17 mouse cellular contexts compared by ENCODE assay signal in genomic region chr8:82959980-82960610, GRCm38 (mm10).
DNase-seq lines count a peak whose midpoint lies in the region; ATAC-seq and TF ChIP-seq lines count a peak whose summit lies in the region.
"Had no signal": no experiment of that assay in that cellular context is flagged by ENCODE, and none has a peak within 500 bp of the region (broad histone marks: within the 10 kb centered on the region; RNA-seq: fewer than 3 reads in every experiment).

No protein-coding gene starts in this region.

- no peak for TF ChIP-seq CTCF in gastrocnemius, adult 2 months (IDR thresholded peaks at IDR 0.05)
- TF ChIP-seq CTCF in C2C12 (IDR thresholded peaks at IDR 0.05; ENCODE audit: control insufficient read depth, insufficient read depth, insufficient read length), result no peak

- H3K4me3 ChIP-seq in gastrocnemius, adult 2 months, result no peak overlapping the region
- no peak overlapping the region for H3K4me3 ChIP-seq in C2C12 (ENCODE audit: insufficient read depth, poor library complexity, severe bottlenecking)
- no peak overlapping the region for H3K4me3 ChIP-seq in intestine, embryonic 15.5 days (replicated peaks)
- H3K4me3 ChIP-seq in myocyte, result no peak overlapping the region
- H3K4me3 ChIP-seq: embryonic facial prominence, embryonic 10.5 days; forebrain, embryonic 13.5 days; heart, adult 2 months; heart, embryonic 12.5 days; hindbrain, embryonic 10.5 days had no signal

- H3K36me3 ChIP-seq in C2C12 (ENCODE audit: control insufficient read depth, insufficient read depth) (no peaks in the 10 kb centered on the region), myocyte (ENCODE audit: control insufficient read depth, insufficient read depth) (no peaks in the 10 kb centered on the region)
- H3K36me3 ChIP-seq in intestine, embryonic 15.5 days, result no peaks in the 10 kb centered on the region
- H3K36me3 ChIP-seq: embryonic facial prominence, embryonic 10.5 days; heart, embryonic 12.5 days; hindbrain, embryonic 10.5 days had no signal

- 0 out of 2 replicates have a peak, but pooled peaks cover 4% of the 10 kb centered on the region for H3K4me1 ChIP-seq in intestine, embryonic 15.5 days (replicated peaks)
- H3K4me1 ChIP-seq: hindbrain, embryonic 10.5 days had no signal

- intact Hi-C loops in gastrocnemius, adult 2 months (cut with DNase I), result no loop called here
- intact Hi-C loops in gastrocnemius, postnatal 14 days (cut with DNase I; ENCODE audit: low total_unique reads), result no loop called here

- no peaks in the 10 kb centered on the region for H3K9me3 ChIP-seq in intestine, embryonic 15.5 days
- H3K9me3 ChIP-seq: embryonic facial prominence, embryonic 10.5 days; forebrain, embryonic 13.5 days; heart, embryonic 12.5 days; hindbrain, embryonic 10.5 days had no signal

- ATAC-seq in intestine, embryonic 15.5 days, result peak; percentile 83
- ATAC-seq: forebrain, embryonic 13.5 days; forebrain, postnatal 0 days had no signal

- H3K79me3 ChIP-seq in C2C12 (ENCODE audit: low read depth), result no peaks in the 10 kb centered on the region

- peak overlapping the region; percentile 95 for H3K27ac ChIP-seq in gastrocnemius, adult 2 months
- no peak overlapping the region for H3K27ac ChIP-seq in intestine, embryonic 15.5 days
- H3K27ac ChIP-seq: embryonic facial prominence, embryonic 10.5 days; forebrain, embryonic 13.5 days; heart, adult 2 months; hindbrain, embryonic 10.5 days; hindbrain, embryonic 14.5 days had no signal

- no peak overlapping the region for H3ac ChIP-seq in C2C12 (ENCODE audit: control insufficient read depth, insufficient read length, low read depth)
- H3ac ChIP-seq in myocyte (ENCODE audit: control insufficient read depth, insufficient read length), result no peak overlapping the region

- DNase-seq in gastrocnemius, adult 2 months, result no peak
- no peak for DNase-seq in gastrocnemius, postnatal 14 days
- no peak for DNase-seq in thymus, adult 18-20 months
- DNase-seq in urinary bladder, postnatal 36 days (ENCODE audit: low spot score in 2 of 2), result no peak
- DNase-seq: adrenal gland, postnatal 10 days; cerebellum, adult 11-12 months; cerebellum, adult 9-11 months; forebrain, postnatal 0 days; heart, adult 2 months had no signal

- no peaks in the 10 kb centered on the region for H3K79me2 ChIP-seq in C2C12 (ENCODE audit: control insufficient read depth, insufficient read depth)
- H3K79me2 ChIP-seq in myocyte (ENCODE audit: control insufficient read depth, insufficient read depth), result peaks cover 2% of the 10 kb centered on the region

- WGBS in intestine, embryonic 15.5 days, result 76% methylated on average over 2 of the region's 2 CpGs

- no peak overlapping the region for H3K4me2 ChIP-seq in intestine, embryonic 15.5 days (replicated peaks)
- H3K4me2 ChIP-seq in myocyte (ENCODE audit: low read depth), result peak overlapping the region; percentile 18
- H3K4me2 ChIP-seq: forebrain, embryonic 13.5 days; heart, embryonic 12.5 days; hindbrain, embryonic 14.5 days had no signal

- no peaks in the 10 kb centered on the region for H3K27me3 ChIP-seq in C2C12 (ENCODE audit: control insufficient read depth, insufficient read depth, insufficient read length)
- H3K27me3 ChIP-seq in intestine, embryonic 15.5 days (replicated peaks), result no peaks in the 10 kb centered on the region
- no peaks in the 10 kb centered on the region for H3K27me3 ChIP-seq in myocyte (ENCODE audit: control insufficient read depth, insufficient read depth, insufficient read length)
- H3K27me3 ChIP-seq: forebrain, embryonic 13.5 days; heart, embryonic 12.5 days had no signal

- no peak overlapping the region for H3K9ac ChIP-seq in intestine, embryonic 15.5 days
- H3K9ac ChIP-seq: forebrain, embryonic 13.5 days; forebrain, postnatal 0 days; heart, embryonic 12.5 days; hindbrain, embryonic 14.5 days had no signal

- TF ChIP-seq POLR2A in myocyte (IDR thresholded peaks at IDR 0.05; ENCODE audit: insufficient read length, low read depth), result no peak

TF ChIP-seq in C2C12, 6 proteins besides CTCF, POLR2A, EP300 and RAD21:
- peak; percentile 55 for TF ChIP-seq CEBPB (IDR thresholded peaks at IDR 0.05; ENCODE audit: low read depth)
- TF ChIP-seq USF1 (IDR thresholded peaks at IDR 0.05; ENCODE audit: low read depth), result no peak

TF ChIP-seq in myocyte, 11 proteins besides CTCF, POLR2A, EP300 and RAD21:
- peak; percentile 60 for TF ChIP-seq CEBPB (IDR thresholded peaks at IDR 0.05; ENCODE audit: insufficient read depth, poor library complexity, severe bottlenecking)
- no peak for TF ChIP-seq MYOD1 (IDR thresholded peaks at IDR 0.05; ENCODE audit: control insufficient read depth in 1 of 3, insufficient read length in 2 of 3, low read depth in 2 of 3)
